Mouse (Mus musculus) hindbrain, embryonic 11.5 days (tissue): ENCODE measurements at regions not wholly inside any gene's neighbourhood (a gene's known extent, or its start where the extent isn't known, plus 50 kb on each side); places are given as distances from the start of the nearest gene placed in this dataset.
A peak's percentile ranks its signal among the peaks of the same experiment; 100 is the strongest.

Source experiments
- ATAC-seq: fragments of 200-750 bp; cut with Nextera tagmentation; 2 replicates; pipeline ENCODE4 v1.8.0; 2017; ENCODE audit warnings: mild to moderate bottlenecking, moderate TSS enrichment, moderate library complexity; ENCODE audit not compliant: low FRiP score
- DNase-seq: peaks from one replicate; pipeline ENCODE4 v3.0.0-alpha.2; 2015; ENCODE audit warnings: low spot score
- H3K27ac ChIP-seq: fragments of 300-500 bp; sonication (generic); 2 replicates; pipeline ENCODE4 v1.5.1; 2014; ENCODE audit warnings: mild to moderate bottlenecking, low read depth, low read length
- H3K27me3 ChIP-seq: fragments of 300-500 bp; sonication (generic); 2 replicates; pipeline ENCODE4 v1.6.1; 2014; ENCODE audit warnings: mild to moderate bottlenecking, low read length, moderate library complexity, mixed read lengths; ENCODE audit not compliant: control insufficient read depth, insufficient read depth
- H3K36me3 ChIP-seq: fragments of 300-500 bp; sonication (generic); 2 replicates; pipeline ENCODE4 v1.6.1; 2014; ENCODE audit warnings: mild to moderate bottlenecking, low read length, moderate library complexity, mixed read lengths; ENCODE audit not compliant: control insufficient read depth, insufficient read depth
- H3K4me1 ChIP-seq: fragments of 300-500 bp; sonication (generic); replicated peaks from 2 replicates; pipeline ENCODE4 v1.6.1; 2014; ENCODE audit warnings: low read length, mixed read lengths; ENCODE audit not compliant: control insufficient read depth, insufficient read depth
- H3K4me2 ChIP-seq: fragments of 300-500 bp; sonication (generic); replicated peaks from 2 replicates; pipeline ENCODE4 v1.6.1; 2014; ENCODE audit warnings: mild to moderate bottlenecking, low read depth, low read length
- H3K4me3 ChIP-seq: fragments of 300-500 bp; sonication (generic); 2 replicates; pipeline ENCODE4 v1.5.1; 2014; ENCODE audit warnings: low read depth, low read length
- H3K9ac ChIP-seq: fragments of 300-500 bp; sonication (generic); 2 replicates; pipeline ENCODE4 v1.6.1; 2014; ENCODE audit warnings: low read depth, low read length
- H3K9me3 ChIP-seq: fragments of 300-500 bp; sonication (generic); 2 replicates; pipeline ENCODE4 v1.6.1; 2016; ENCODE audit warnings: low read length; ENCODE audit not compliant: control insufficient read depth
- WGBS: fragments of 180-500 bp; shearing (Covaris S2); extraction: QIAGEN DNeasy Blood & Tissue Kit; methylation state at CpG from one replicate; pipeline ENCODE4 v1.1.7; 2014; 5-methylcytosine and 5-hydroxymethylcytosine counted together

GRCm38 (mm10) chr10:9503569-9504493 lies 171.2 kb downstream of the Samd5 start:
- DNase-seq = no peak
- 70% methylated on average over 11 of the region's 11 CpGs for WGBS
- no peaks in the 10 kb centered on the region for H3K36me3 ChIP-seq
- no peak overlapping the region for H3K27ac ChIP-seq
- no peaks in the 10 kb centered on the region for H3K9me3 ChIP-seq
- H3K4me3 ChIP-seq = no peak overlapping the region
- H3K9ac ChIP-seq = no peak overlapping the region
- H3K27me3 ChIP-seq = no peaks in the 10 kb centered on the region
- no peak overlapping the region for H3K4me2 ChIP-seq
- H3K4me1 ChIP-seq = no peaks in the 10 kb centered on the region
- no peak for ATAC-seq

GRCm38 (mm10) chr10:9498550-9498949 lies 176.5 kb downstream of the Samd5 start:
- peak; percentile 56; the same call in 1 of the 2 replicates for ATAC-seq
- Histone ChIP-seq H3K27ac (no peak overlapping the region), H3K4me3 (no peak overlapping the region), H3K36me3 (no peaks in the 10 kb centered on the region), H3K4me2 (no peak overlapping the region), H3K4me1 (no peaks in the 10 kb centered on the region; the same call in 1 of the 2 replicates), H3K9me3 (no peaks in the 10 kb centered on the region), H3K9ac (no peak overlapping the region), H3K27me3 (no peaks in the 10 kb centered on the region)
- 69% methylated on average over 3 of the region's 3 CpGs for WGBS
- DNase-seq = no peak

GRCm38 (mm10) chr10:9497021-9497420 lies 178.0 kb downstream of the Samd5 start:
- H3K4me3 ChIP-seq = no peak overlapping the region
- H3K9ac ChIP-seq = no peak overlapping the region
- H3K27ac ChIP-seq = no peak overlapping the region
- H3K4me1 ChIP-seq = no peaks in the 10 kb centered on the region; the same call in 1 of the 2 replicates
- H3K27me3 ChIP-seq = no peaks in the 10 kb centered on the region
- no peak overlapping the region for H3K4me2 ChIP-seq
- DNase-seq (no peak), ATAC-seq (no peak)
- 100% methylated on average over 1 of the region's 1 CpGs for WGBS
- no peaks in the 10 kb centered on the region for H3K9me3 ChIP-seq
- no peaks in the 10 kb centered on the region for H3K36me3 ChIP-seq

- 0 out of 2 replicates have a peak, but pooled peaks have one; percentile 43 for ATAC-seq
- Histone ChIP-seq H3K36me3 (no peaks in the 10 kb centered on the region), H3K4me3 (no peak overlapping the region), H3K4me2 (no peak overlapping the region), H3K9ac (no peak overlapping the region), H3K4me1 (no peaks in the 10 kb centered on the region; the same call in 1 of the 2 replicates), H3K27me3 (no peaks in the 10 kb centered on the region), H3K9me3 (no peaks in the 10 kb centered on the region), H3K27ac (no peak overlapping the region)
- DNase-seq = no peak
- WGBS = 26% methylated on average over 6 of the region's 6 CpGs
Observed at GRCm38 (mm10) chr10:9495143-9495651, 179.8 kb downstream of the Samd5 start.

GRCm38 (mm10) chr10:9490416-9490815 lies 184.6 kb downstream of the Samd5 start:
- 89% methylated on average over 2 of the region's 2 CpGs for WGBS
- no peaks in the 10 kb centered on the region for H3K36me3 ChIP-seq
- ATAC-seq (no peak), DNase-seq (no peak)
- no peaks in the 10 kb centered on the region for H3K9me3 ChIP-seq
- no peak overlapping the region for H3K9ac ChIP-seq
- no peak overlapping the region for H3K4me3 ChIP-seq
- H3K4me1 ChIP-seq = no peaks in the 10 kb centered on the region; the same call in 1 of the 2 replicates
- no peak overlapping the region for H3K27ac ChIP-seq
- no peaks in the 10 kb centered on the region for H3K27me3 ChIP-seq
- H3K4me2 ChIP-seq = no peak overlapping the region

- H3K36me3 ChIP-seq = no peaks in the 10 kb centered on the region
- no peak overlapping the region for H3K27ac ChIP-seq
- 89% methylated on average over 6 of the region's 6 CpGs for WGBS
- no peak overlapping the region for H3K9ac ChIP-seq
- no peaks in the 10 kb centered on the region for H3K9me3 ChIP-seq
- no peaks in the 10 kb centered on the region for H3K27me3 ChIP-seq
- ATAC-seq (no peak), DNase-seq (no peak)
- no peak overlapping the region for H3K4me3 ChIP-seq
- H3K4me2 ChIP-seq = no peak overlapping the region
- H3K4me1 ChIP-seq = no peaks in the 10 kb centered on the region
Observed at GRCm38 (mm10) chr10:9462361-9462760, 212.6 kb downstream of the Samd5 start.

GRCm38 (mm10) chr10:9459145-9459544 lies 215.9 kb downstream of the Samd5 start:
- Histone ChIP-seq H3K9me3 (no peaks in the 10 kb centered on the region), H3K27ac (no peak overlapping the region), H3K4me2 (no peak overlapping the region), H3K4me3 (no peak overlapping the region), H3K27me3 (no peaks in the 10 kb centered on the region), H3K36me3 (no peaks in the 10 kb centered on the region), H3K9ac (no peak overlapping the region), H3K4me1 (no peaks in the 10 kb centered on the region)
- no peak for ATAC-seq
- WGBS = 87% methylated on average over 6 of the region's 6 CpGs
- DNase-seq = no peak

GRCm38 (mm10) chr10:9458466-9458865 lies 216.5 kb downstream of the Samd5 start:
- DNase-seq (no peak), ATAC-seq (no peak)
- Histone ChIP-seq H3K4me3 (no peak overlapping the region), H3K4me1 (no peaks in the 10 kb centered on the region), H3K9me3 (no peaks in the 10 kb centered on the region), H3K9ac (no peak overlapping the region), H3K36me3 (no peaks in the 10 kb centered on the region), H3K27ac (no peak overlapping the region), H3K27me3 (no peaks in the 10 kb centered on the region), H3K4me2 (no peak overlapping the region)
- 86% methylated on average over 2 of the region's 2 CpGs for WGBS

GRCm38 (mm10) chr10:9457222-9457621 lies 217.8 kb downstream of the Samd5 start:
- WGBS = 88% methylated on average over 1 of the region's 1 CpGs

More at GRCm38 (mm10) chr10:9457222-9457621, 217.8 kb downstream of the Samd5 start:
- no peak for ATAC-seq
- Histone ChIP-seq H3K27ac (no peak overlapping the region), H3K4me2 (no peak overlapping the region), H3K9ac (no peak overlapping the region), H3K4me1 (no peaks in the 10 kb centered on the region), H3K4me3 (no peak overlapping the region), H3K36me3 (no peaks in the 10 kb centered on the region), H3K9me3 (no peaks in the 10 kb centered on the region), H3K27me3 (no peaks in the 10 kb centered on the region)
- DNase-seq = no peak
